In genomic region chr6:61382526-61382925, GRCm38 (mm10) we compare ENCODE assay signal across 8 mouse cellular contexts.
DNase-seq lines count a peak whose midpoint lies in the region; ATAC-seq and TF ChIP-seq lines count a peak whose summit lies in the region.
"Had no signal": no experiment of that assay in that cellular context is flagged by ENCODE, and none has a peak within 500 bp of the region (broad histone marks: within the 10 kb centered on the region; RNA-seq: fewer than 3 reads in every experiment).

No protein-coding gene starts in this region.

- H3K4me3 ChIP-seq in kidney, embryonic 16.5 days (ENCODE audit: low read length) = no peak overlapping the region
- no peak overlapping the region for H3K4me3 ChIP-seq in E14TG2a.4 (replicated peaks; ENCODE audit: low read length)

- no peaks in the 10 kb centered on the region for H3K9me3 ChIP-seq in kidney, embryonic 16.5 days (ENCODE audit: low read length)
- no peaks in the 10 kb centered on the region for H3K9me3 ChIP-seq in E14TG2a.4 (ENCODE audit: low read length)

- H3K4me2 ChIP-seq in kidney, embryonic 16.5 days (replicated peaks; ENCODE audit: low read depth, low read length) = no peak overlapping the region

- TF ChIP-seq CTCF in E14TG2a.4 (conservative IDR thresholded peaks at IDR 0.05; ENCODE audit: low read length) = peak; percentile 7; the same call in 1 of the 2 replicates

- H3K27ac ChIP-seq in kidney, embryonic 16.5 days (ENCODE audit: low read length) = no peak overlapping the region

- no peaks in the 10 kb centered on the region for H3K27me3 ChIP-seq in kidney, embryonic 16.5 days (ENCODE audit: insufficient read depth, low read length)
- H3K27me3 ChIP-seq in E14TG2a.4 (ENCODE audit: insufficient read depth, low read length) = no peaks in the 10 kb centered on the region

- H3K4me1 ChIP-seq in kidney, embryonic 16.5 days (ENCODE audit: insufficient read depth, low read length) = no peaks in the 10 kb centered on the region
- H3K4me1 ChIP-seq in E14TG2a.4 (replicated peaks; ENCODE audit: low read depth, low read length) = no peaks in the 10 kb centered on the region

- no peaks in the 10 kb centered on the region for H3K36me3 ChIP-seq in kidney, embryonic 16.5 days (ENCODE audit: insufficient read depth, low read length)
- H3K36me3 ChIP-seq in E14TG2a.4 (ENCODE audit: insufficient read depth, low read length) = no peaks in the 10 kb centered on the region

- 22% methylated on average over 3 of the region's 3 CpGs for WGBS in kidney, embryonic 16.5 days

- DNase-seq in kidney, postnatal 14 days = peak; percentile 3
- peak; percentile 18 for DNase-seq in ZHBTc4 (ENCODE audit: low read depth, low spot score)
- no peak for DNase-seq in heart, postnatal 36 days
- no peak for DNase-seq in thymus, postnatal 36 days
- DNase-seq: heart, postnatal 10 days had no signal

- H3K9ac ChIP-seq in kidney, embryonic 16.5 days (replicated peaks; ENCODE audit: low read length) = no peak overlapping the region

- no peak for ATAC-seq in kidney, embryonic 16.5 days (ENCODE audit: low FRiP score, low TSS enrichment)
- ATAC-seq in megakaryocyte progenitor cell, adult 5-6 weeks (replicated peaks; ENCODE audit: poor library complexity) = peak; percentile 57

- intact Hi-C loops in heart, postnatal 36 days (cut with DNase I) = loop anchor here (10.0 kb wide), 1 partner anchor 522 kb away; no protein-coding TSS in a partner anchor

Comparison
In these comparisons a context has a peak if more than half of its experiments do, and no peak if none do; other contexts are left out.
1. DNase-seq: peak in kidney, postnatal 14 days (single experiment) and ZHBTc4 (single experiment); none in heart, postnatal 36 days (0 of 2) and thymus, postnatal 36 days (0 of 2).